Mouse (Mus musculus): ENCODE measurements around the gene Zfp746. TPM values are rescaled to one million over a fixed set of nuclear protein-coding genes. Genes with fewer than 3 reads are reported as not detected.

The Zfp746 gene
- polyA plus RNA-seq, 1 experiment from 2014 or later = 22.5 TPM

- 63% methylated on average over 9 of the region's 9 CpGs for WGBS
- H3K9me3 ChIP-seq (ENCODE audit: control insufficient read depth, low read length) = no peaks in the 10 kb centered on the region
- peak overlapping the region; percentile 86 for H3K4me3 ChIP-seq (ENCODE audit: low read depth, low read length)
- peak overlapping the region; percentile 89 for H3K9ac ChIP-seq (ENCODE audit: low read length)
- DNase-seq (ENCODE audit: low spot score) (no peak), ATAC-seq (ENCODE audit: insufficient read depth, low FRiP score, low TSS enrichment) (no peak)
- no peaks in the 10 kb centered on the region for H3K27me3 ChIP-seq (ENCODE audit: control insufficient read depth, insufficient read depth, low read length)
- H3K27ac ChIP-seq (ENCODE audit: low read depth, low read length) = no peak overlapping the region
- no peaks in the 10 kb centered on the region for H3K36me3 ChIP-seq (ENCODE audit: control insufficient read depth, insufficient read depth, low read length)
- H3K4me1 ChIP-seq (ENCODE audit: control insufficient read depth, insufficient read depth, low read length) = peaks cover 7% of the 10 kb centered on the region; the same call in 1 of the 2 replicates
- peak overlapping the region; percentile 61 for H3K4me2 ChIP-seq (ENCODE audit: low read depth)
Measured at GRCm38 (mm10) chr6:48049273-48050065, 36.9 kb downstream of the Zfp746 start.

- DNase-seq (ENCODE audit: low spot score) = peak; percentile 86
- under 1% methylated on average over 80 of the region's 82 CpGs for WGBS
- no peaks in the 10 kb centered on the region for H3K9me3 ChIP-seq (ENCODE audit: control insufficient read depth, low read length)
- ATAC-seq (ENCODE audit: insufficient read depth, low FRiP score, low TSS enrichment) = peak; percentile 78
- H3K36me3 ChIP-seq (ENCODE audit: control insufficient read depth, insufficient read depth, low read length) = peaks cover 3% of the 10 kb centered on the region
- peaks cover 7% of the 10 kb centered on the region; the same call in 1 of the 2 replicates for H3K4me1 ChIP-seq (ENCODE audit: control insufficient read depth, insufficient read depth, low read length)
- peak within 1 kb of the TSS; percentile 61 for H3K4me2 ChIP-seq (ENCODE audit: low read depth)
- no peaks in the 10 kb centered on the region for H3K27me3 ChIP-seq (ENCODE audit: control insufficient read depth, insufficient read depth, low read length)
- H3K27ac ChIP-seq (ENCODE audit: low read depth, low read length) = peak within 1 kb of the TSS; percentile 91
- peak within 1 kb of the TSS; percentile 89 for H3K9ac ChIP-seq (ENCODE audit: low read length)
- H3K4me3 ChIP-seq (ENCODE audit: low read depth, low read length) = peak within 1 kb of the TSS; percentile 86
Measured at GRCm38 (mm10) chr6:48048426-48049272, 37.7 kb downstream of the Zfp746 start, which contains the start of gene Zfp777. Zfp777 (minus strand) TSS chr6:48048911.

GRCm38 (mm10) chr6:48047450-48048351, 38.7 kb downstream of the Zfp746 start:
- no peaks in the 10 kb centered on the region for H3K9me3 ChIP-seq (ENCODE audit: control insufficient read depth, low read length)
- ATAC-seq (ENCODE audit: insufficient read depth, low FRiP score, low TSS enrichment) = peak; percentile 71; the same call in 1 of the 2 replicates
- under 1% methylated on average over 82 of the region's 150 CpGs for WGBS

GRCm38 (mm10) chr6:48047114-48047449, 39.3 kb downstream of the Zfp746 start:
- Histone ChIP-seq H3K9me3 (ENCODE audit: control insufficient read depth, low read length) (no peaks in the 10 kb centered on the region), H3K4me3 (ENCODE audit: low read depth, low read length) (peak overlapping the region; percentile 86), H3K27ac (ENCODE audit: low read depth, low read length) (no peak overlapping the region), H3K9ac (ENCODE audit: low read length) (peak overlapping the region; percentile 89), H3K4me1 (ENCODE audit: control insufficient read depth, insufficient read depth, low read length) (peaks cover 7% of the 10 kb centered on the region; the same call in 1 of the 2 replicates), H3K27me3 (ENCODE audit: control insufficient read depth, insufficient read depth, low read length) (no peaks in the 10 kb centered on the region), H3K4me2 (ENCODE audit: low read depth) (peak overlapping the region; percentile 61), H3K36me3 (ENCODE audit: control insufficient read depth, insufficient read depth, low read length) (peaks cover 8% of the 10 kb centered on the region)
- 6% methylated on average over 12 of the region's 12 CpGs for WGBS
- DNase-seq (ENCODE audit: low spot score) (no peak), ATAC-seq (ENCODE audit: insufficient read depth, low FRiP score, low TSS enrichment) (no peak)

More at GRCm38 (mm10) chr6:48047450-48048351, 38.7 kb downstream of the Zfp746 start:
- Histone ChIP-seq H3K9ac (ENCODE audit: low read length) (peak overlapping the region; percentile 89), H3K4me1 (ENCODE audit: control insufficient read depth, insufficient read depth, low read length) (peaks cover 7% of the 10 kb centered on the region; the same call in 1 of the 2 replicates), H3K4me3 (ENCODE audit: low read depth, low read length) (peak overlapping the region; percentile 86), H3K36me3 (ENCODE audit: control insufficient read depth, insufficient read depth, low read length) (peaks cover 8% of the 10 kb centered on the region), H3K27me3 (ENCODE audit: control insufficient read depth, insufficient read depth, low read length) (no peaks in the 10 kb centered on the region), H3K4me2 (ENCODE audit: low read depth) (peak overlapping the region; percentile 61), H3K27ac (ENCODE audit: low read depth, low read length) (peak overlapping the region; percentile 91)
- peak; percentile 58 for DNase-seq (ENCODE audit: low spot score)

GRCm38 (mm10) chr6:48032661-48033060, 53.7 kb downstream of the Zfp746 start:
- no peak overlapping the region for H3K9ac ChIP-seq (ENCODE audit: low read length)
- H3K9me3 ChIP-seq (ENCODE audit: control insufficient read depth, low read length) = no peaks in the 10 kb centered on the region
- no peak overlapping the region for H3K4me2 ChIP-seq (ENCODE audit: low read depth)
- no peak for DNase-seq (ENCODE audit: low spot score)
- H3K27ac ChIP-seq (ENCODE audit: low read depth, low read length) = no peak overlapping the region
- H3K36me3 ChIP-seq (ENCODE audit: control insufficient read depth, insufficient read depth, low read length) = peaks cover 14% of the 10 kb centered on the region
- no peaks in the 10 kb centered on the region for H3K27me3 ChIP-seq (ENCODE audit: control insufficient read depth, insufficient read depth, low read length)
- no peaks in the 10 kb centered on the region for H3K4me1 ChIP-seq (ENCODE audit: control insufficient read depth, insufficient read depth, low read length)
- H3K4me3 ChIP-seq (ENCODE audit: low read depth, low read length) = no peak overlapping the region
- ATAC-seq (ENCODE audit: insufficient read depth, low FRiP score, low TSS enrichment) = no peak

- H3K4me3 ChIP-seq (ENCODE audit: low read depth, low read length) = no peak overlapping the region
- 81% methylated on average over 10 of the region's 10 CpGs for WGBS
- H3K9ac ChIP-seq (ENCODE audit: low read length) = no peak overlapping the region
- H3K27ac ChIP-seq (ENCODE audit: low read depth, low read length) = no peak overlapping the region
- H3K27me3 ChIP-seq (ENCODE audit: control insufficient read depth, insufficient read depth, low read length) = no peaks in the 10 kb centered on the region
- H3K9me3 ChIP-seq (ENCODE audit: control insufficient read depth, low read length) = peaks cover 2% of the 10 kb centered on the region; the same call in 1 of the 2 replicates
- H3K4me1 ChIP-seq (ENCODE audit: control insufficient read depth, insufficient read depth, low read length) = no peaks in the 10 kb centered on the region
- ATAC-seq (ENCODE audit: insufficient read depth, low FRiP score, low TSS enrichment) = no peak
- no peak overlapping the region for H3K4me2 ChIP-seq (ENCODE audit: low read depth)
- peaks cover 35% of the 10 kb centered on the region for H3K36me3 ChIP-seq (ENCODE audit: control insufficient read depth, insufficient read depth, low read length)
- no peak for DNase-seq (ENCODE audit: low spot score)
Measured at GRCm38 (mm10) chr6:48025905-48026660, 60.3 kb downstream of the Zfp746 start.

GRCm38 (mm10) chr6:48024994-48025345, 61.4 kb downstream of the Zfp746 start:
- 73% methylated on average over 21 of the region's 21 CpGs for WGBS
- Histone ChIP-seq H3K4me1 (ENCODE audit: control insufficient read depth, insufficient read depth, low read length) (no peaks in the 10 kb centered on the region), H3K27ac (ENCODE audit: low read depth, low read length) (no peak overlapping the region), H3K4me3 (ENCODE audit: low read depth, low read length) (no peak overlapping the region), H3K9ac (ENCODE audit: low read length) (no peak overlapping the region), H3K36me3 (ENCODE audit: control insufficient read depth, insufficient read depth, low read length) (peaks cover 35% of the 10 kb centered on the region), H3K4me2 (ENCODE audit: low read depth) (no peak overlapping the region), H3K9me3 (ENCODE audit: control insufficient read depth, low read length) (peaks cover 2% of the 10 kb centered on the region; the same call in 1 of the 2 replicates), H3K27me3 (ENCODE audit: control insufficient read depth, insufficient read depth, low read length) (no peaks in the 10 kb centered on the region)
- ATAC-seq (ENCODE audit: insufficient read depth, low FRiP score, low TSS enrichment) (no peak), DNase-seq (ENCODE audit: low spot score) (no peak)

All from neural tube, embryonic 11.5 days (tissue).